Mouse (Mus musculus) CH12.LX (cell line): ENCODE results near the gene Rfx7.

ENCODE experiments used
- CHD2 ChIP-seq: IDR thresholded peaks from 2 replicates; pipeline ENCODE4 v1.6.1; 2011; ENCODE audit warnings: low read length, improper control_type of control experiment
- CTCF ChIP-seq, 2 experiments: IDR thresholded peaks in 1 of 2; conservative IDR thresholded peaks in 1 of 2; 2 replicates each; pipeline ENCODE4 v1.5.1; 2011 to 2012; ENCODE audit warnings: low read depth in 2 of 2, low read length in 2 of 2, improper control_type of control experiment in 1 of 2, inconsistent platforms in 1 of 2, mild to moderate bottlenecking in 1 of 2, moderate library complexity in 1 of 2
- E2F4 ChIP-seq: IDR thresholded peaks from 2 replicates; pipeline ENCODE4 v1.6.1; 2011; ENCODE audit warnings: low read depth, low read length, improper control_type of control experiment; ENCODE audit not compliant: insufficient replicate concordance
- KAT2A ChIP-seq: IDR thresholded peaks from 2 replicates; pipeline ENCODE4 v1.6.1; 2012; ENCODE audit warnings: low read length, improper control_type of control experiment, inconsistent platforms; ENCODE audit not compliant: insufficient replicate concordance
- POLR2A ChIP-seq: IDR thresholded peaks from 2 replicates; pipeline ENCODE4 v1.6.1; 2011; ENCODE audit warnings: low read depth, mild to moderate bottlenecking, improper control_type of control experiment, low read length
- SMC3 ChIP-seq: IDR thresholded peaks from 2 replicates; pipeline ENCODE4 v1.6.1; 2011; ENCODE audit warnings: low read depth, low read length, improper control_type of control experiment
- TCF12 ChIP-seq: IDR thresholded peaks from 2 replicates; pipeline ENCODE4 v1.6.1; 2014; ENCODE audit warnings: low read depth, mild to moderate bottlenecking, inconsistent platforms, low read length, improper control_type of control experiment
- ZNF384 ChIP-seq: IDR thresholded peaks from 2 replicates; pipeline ENCODE4 v1.6.1; 2012; ENCODE audit warnings: low read depth, low read length, improper control_type of control experiment, inconsistent platforms

- no peak for TF ChIP-seq CHD2
- no peak for TF ChIP-seq ZNF384
- TF ChIP-seq POLR2A: no peak
- TF ChIP-seq E2F4: no peak
- TF ChIP-seq CTCF (conservative IDR thresholded peaks at IDR 0.05 in 1 of 2, IDR thresholded peaks at IDR 0.05 in 1 of 2; ENCODE audit: low read depth in 2 of 2, low read length in 2 of 2): no peak
- no peak for TF ChIP-seq TCF12
- no peak for TF ChIP-seq SMC3
- TF ChIP-seq KAT2A: no peak
These were observed 48.2 kb downstream of the Rfx7 start for GRCm38 (mm10) chr9:72580216-72580615.
